Mouse (Mus musculus): ENCODE data around the gene Pus10. TPM values are rescaled to one million over a fixed set of nuclear protein-coding genes. Genes with fewer than 3 reads are reported as not detected.

Gene Pus10
- polyA plus RNA-seq, 1 experiment from 2014 or later = 18.4 TPM

GRCm38 (mm10) chr11:23769686-23770509, 104.4 kb downstream of the Pus10 start:
- ATAC-seq (ENCODE audit: low FRiP score, low read depth) = no peak; the same call in none of the 2 replicates
- under 1% methylated on average over 25 of the region's 25 CpGs for WGBS
- H3K4me2 ChIP-seq (replicated peaks) = peak overlapping the region; percentile 80
- H3K9me3 ChIP-seq = no peaks in the 10 kb centered on the region
- peak overlapping the region; percentile 70 for H3K9ac ChIP-seq
- no peaks in the 10 kb centered on the region for H3K27me3 ChIP-seq (replicated peaks)
- peak overlapping the region; percentile 72 for H3K4me3 ChIP-seq
- H3K27ac ChIP-seq = no peak overlapping the region
- no peaks in the 10 kb centered on the region for H3K4me1 ChIP-seq
- H3K36me3 ChIP-seq = no peaks in the 10 kb centered on the region

GRCm38 (mm10) chr11:23770510-23770759, 105.0 kb downstream of the Pus10 start:
- Histone ChIP-seq H3K9me3 (no peaks in the 10 kb centered on the region), H3K4me2 (replicated peaks) (peak overlapping the region; percentile 80), H3K27ac (peak overlapping the region; percentile 70), H3K27me3 (replicated peaks) (no peaks in the 10 kb centered on the region), H3K4me1 (no peaks in the 10 kb centered on the region), H3K9ac (peak overlapping the region; percentile 70), H3K36me3 (no peaks in the 10 kb centered on the region), H3K4me3 (peak overlapping the region; percentile 72)
- WGBS = under 1% methylated on average over 24 of the region's 24 CpGs
- ATAC-seq (ENCODE audit: low FRiP score, low read depth) = no peak

GRCm38 (mm10) chr11:23770760-23771506, 105.5 kb downstream of the Pus10 start, which contains the start of gene Rel:
Rel (minus strand) TSS chr11:23770970.
- peak within 1 kb of the TSS; percentile 80 for H3K4me2 ChIP-seq (replicated peaks)
- peak within 1 kb of the TSS; percentile 72 for H3K4me3 ChIP-seq
- peak within 1 kb of the TSS; percentile 70 for H3K27ac ChIP-seq
- no peaks in the 10 kb centered on the region for H3K36me3 ChIP-seq
- under 1% methylated on average over 82 of the region's 88 CpGs for WGBS
- no peaks in the 10 kb centered on the region for H3K9me3 ChIP-seq
- H3K27me3 ChIP-seq (replicated peaks) = no peaks in the 10 kb centered on the region
- peak; percentile 93 for ATAC-seq (ENCODE audit: low FRiP score, low read depth)
- H3K9ac ChIP-seq = peak within 1 kb of the TSS; percentile 70
- H3K4me1 ChIP-seq = no peaks in the 10 kb centered on the region

- Histone ChIP-seq H3K27ac (0 out of 2 replicates have a peak overlapping the region, but pooled peaks have one; percentile 70), H3K27me3 (replicated peaks) (no peaks in the 10 kb centered on the region), H3K9me3 (no peaks in the 10 kb centered on the region), H3K4me3 (peak overlapping the region; percentile 72), H3K4me2 (replicated peaks) (peak overlapping the region; percentile 80), H3K36me3 (no peaks in the 10 kb centered on the region), H3K4me1 (no peaks in the 10 kb centered on the region), H3K9ac (peak overlapping the region; percentile 70)
- ATAC-seq (ENCODE audit: low FRiP score, low read depth) = peak; percentile 25
- WGBS = 6% methylated on average over 21 of the region's 21 CpGs
Observed at GRCm38 (mm10) chr11:23771507-23772097, 106.1 kb downstream of the Pus10 start.

GRCm38 (mm10) chr11:23772471-23772870, 107.0 kb downstream of the Pus10 start:
- no peaks in the 10 kb centered on the region for H3K9me3 ChIP-seq
- 36% methylated on average over 1 of the region's 1 CpGs for WGBS
- H3K4me3 ChIP-seq = no peak overlapping the region
- ATAC-seq (ENCODE audit: low FRiP score, low read depth) = no peak
- no peaks in the 10 kb centered on the region for H3K4me1 ChIP-seq
- no peaks in the 10 kb centered on the region for H3K36me3 ChIP-seq
- no peaks in the 10 kb centered on the region for H3K27me3 ChIP-seq (replicated peaks)
- no peak overlapping the region for H3K27ac ChIP-seq
- no peak overlapping the region for H3K9ac ChIP-seq
- no peak overlapping the region for H3K4me2 ChIP-seq (replicated peaks)

GRCm38 (mm10) chr11:23778787-23779201, 113.3 kb downstream of the Pus10 start:
- WGBS = 88% methylated on average over 8 of the region's 8 CpGs
- no peak for ATAC-seq (ENCODE audit: low FRiP score, low read depth)

GRCm38 (mm10) chr11:23782038-23782437, 116.6 kb downstream of the Pus10 start:
- WGBS = 94% methylated on average over 3 of the region's 3 CpGs
- no peak overlapping the region for H3K27ac ChIP-seq
- no peak overlapping the region for H3K9ac ChIP-seq
- H3K4me1 ChIP-seq = no peaks in the 10 kb centered on the region
- no peaks in the 10 kb centered on the region for H3K9me3 ChIP-seq
- no peak for ATAC-seq (ENCODE audit: low FRiP score, low read depth)
- H3K27me3 ChIP-seq (replicated peaks) = no peaks in the 10 kb centered on the region
- no peaks in the 10 kb centered on the region for H3K36me3 ChIP-seq
- H3K4me3 ChIP-seq = no peak overlapping the region
- H3K4me2 ChIP-seq (replicated peaks) = no peak overlapping the region

More at GRCm38 (mm10) chr11:23778787-23779201, 113.3 kb downstream of the Pus10 start:
- H3K27ac ChIP-seq = no peak overlapping the region
- no peaks in the 10 kb centered on the region for H3K27me3 ChIP-seq (replicated peaks)
- H3K36me3 ChIP-seq = no peaks in the 10 kb centered on the region
- no peak overlapping the region for H3K9ac ChIP-seq
- H3K9me3 ChIP-seq = no peaks in the 10 kb centered on the region
- H3K4me1 ChIP-seq = no peaks in the 10 kb centered on the region
- H3K4me3 ChIP-seq = no peak overlapping the region
- no peak overlapping the region for H3K4me2 ChIP-seq (replicated peaks)

Other genes starting within 250 kb of the Pus10 start
- gene Ahsa2, start 167.6 kb upstream of the Pus10 start, polyA plus RNA-seq (2016; fragmentation: Nextera tagmentation; extraction: Ambion mirVana) = 135 and 139 TPM in 2 replicates
- gene 1700093K21Rik, start 144.5 kb upstream of the Pus10 start, polyA plus RNA-seq (2016; fragmentation: Nextera tagmentation; extraction: Ambion mirVana) = not detected in 2 replicates
- gene 0610010F05Rik, start 32.0 kb upstream of the Pus10 start, polyA plus RNA-seq (2016; fragmentation: Nextera tagmentation; extraction: Ambion mirVana) = 89.9 and 93.3 TPM in 2 replicates
- 45.5 and 46.8 TPM in 2 replicates for gene Pex13, start 285 bp downstream of the Pus10 start, polyA plus RNA-seq (2016; fragmentation: Nextera tagmentation; extraction: Ambion mirVana)
- 0.64 and 0.80 TPM in 2 replicates for gene Rel, start 105.3 kb downstream of the Pus10 start, polyA plus RNA-seq (2016; fragmentation: Nextera tagmentation; extraction: Ambion mirVana)
- 25.2 and 25.6 TPM in 2 replicates for gene Papolg, start 229.6 kb downstream of the Pus10 start, polyA plus RNA-seq (2016; fragmentation: Nextera tagmentation; extraction: Ambion mirVana)